12 mouse cellular contexts compared by ENCODE assay signal in the genomic region with DNA sequence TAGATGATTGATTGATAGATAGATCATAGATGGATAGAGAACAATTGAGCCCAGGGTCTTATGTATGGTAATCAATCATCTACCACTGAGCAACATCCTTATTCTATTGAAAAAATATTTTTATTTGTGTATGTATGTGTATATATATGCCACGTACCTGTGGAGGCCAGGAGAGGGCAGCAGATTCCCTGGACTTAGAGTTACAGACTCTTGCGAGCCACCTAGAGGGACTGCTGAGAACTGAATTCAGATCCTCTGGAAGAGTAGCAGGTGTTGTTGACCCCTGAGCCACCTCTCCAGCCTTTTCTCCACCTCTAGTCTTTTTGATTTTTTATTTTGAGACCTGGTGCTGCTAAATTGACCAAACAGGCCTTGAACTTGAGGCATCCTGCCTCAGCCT. TPM values are rescaled to one million over a fixed set of nuclear protein-coding genes. Genes with fewer than 3 reads are reported as not detected.
A peak's percentile ranks its signal among the peaks of the same experiment; 100 is the strongest.
DNase-seq lines count a peak whose midpoint lies in the region; TF ChIP-seq lines count a peak whose summit lies in the region.
"Had no signal": no experiment of that assay in that cellular context is flagged by ENCODE, and none has a peak within 500 bp of the region (broad histone marks: within the 10 kb centered on the region; RNA-seq: fewer than 3 reads in every experiment).

No protein-coding gene starts in this region.

- no peak for DNase-seq in gastrocnemius, adult 2 months
- DNase-seq in gastrocnemius, postnatal 25 days, result no peak
- DNase-seq in thymus, postnatal 0 days (ENCODE audit: low spot score), result peak; percentile 49
- DNase-seq in thymus, postnatal 36 days, result no peak
- no peak for DNase-seq in cerebellum, adult 9-11 months
- no peak for DNase-seq in cerebellum, adult 18-20 months
- DNase-seq in frontal cortex, postnatal 25 days (ENCODE audit: low spot score in 2 of 2), result no peak
- DNase-seq: spleen, adult 18-20 months had no signal

- no peak for TF ChIP-seq POLR2A in embryonic fibroblast, embryonic 13.5 days (IDR thresholded peaks at IDR 0.05; ENCODE audit: low read depth, low read length)

- no peak overlapping the region for H3K27ac ChIP-seq in gastrocnemius, adult 2 months
- no peak overlapping the region for H3K27ac ChIP-seq in embryonic fibroblast, embryonic 13.5 days (ENCODE audit: insufficient read depth, low read length)
- H3K27ac ChIP-seq: embryonic facial prominence, embryonic 12.5 days; heart, embryonic 15.5 days; midbrain, embryonic 13.5 days had no signal

- no peaks in the 10 kb centered on the region for H3K4me1 ChIP-seq in embryonic fibroblast, embryonic 13.5 days (ENCODE audit: control insufficient read depth, insufficient read depth, low read length)
- H3K4me1 ChIP-seq: embryonic facial prominence, embryonic 12.5 days; heart, embryonic 15.5 days; midbrain, embryonic 13.5 days had no signal

- intact Hi-C loops in gastrocnemius, adult 2 months (cut with DNase I), result no loop called here

- TF ChIP-seq CTCF in gastrocnemius, adult 2 months (IDR thresholded peaks at IDR 0.05), result peak; percentile 33
- peak; percentile 35; the same call in 1 of the 2 replicates for TF ChIP-seq CTCF in embryonic fibroblast, embryonic 13.5 days (IDR thresholded peaks at IDR 0.05; ENCODE audit: borderline replicate concordance, insufficient read depth, low read length)

- H3K4me3 ChIP-seq in gastrocnemius, adult 2 months, result no peak overlapping the region
- H3K4me3 ChIP-seq in embryonic fibroblast, embryonic 13.5 days (ENCODE audit: insufficient read depth, low read length), result no peak overlapping the region
- H3K4me3 ChIP-seq: embryonic facial prominence, embryonic 12.5 days; heart, embryonic 15.5 days; midbrain, embryonic 13.5 days had no signal

RNA-seq across cellular contexts. Expression of a gene that starts 32.8 kb away (rescaled TPM):
- 10 to 100 TPM in 1 of 2 experiments, 1 to 10 TPM in 1; 9.3 to 16.8 TPM for total RNA-seq in gastrocnemius, adult 2 months (2021)
- 10 to 100 TPM; 11.5 to 12.6 TPM for total RNA-seq in gastrocnemius, postnatal 25 days (2021)
- 7.7 and 10.0 TPM in 2 replicates for polyA plus RNA-seq in thymus, postnatal 0 days (2015; fragmentation: Nextera tagmentation; extraction: Ambion mirVana)
- polyA plus RNA-seq in embryonic fibroblast, embryonic 13.5 days (2011; ENCODE audit: insufficient read length, low read depth, missing spikeins), result 37.1 and 42.5 TPM in 2 replicates

RNA-seq across cellular contexts. Expression of a gene that starts 34.1 kb away (rescaled TPM):
- not detected for total RNA-seq in gastrocnemius, adult 2 months (2021)
- total RNA-seq in gastrocnemius, postnatal 25 days (2021), result not detected
- not detected in 2 replicates for polyA plus RNA-seq in thymus, postnatal 0 days (2015; fragmentation: Nextera tagmentation; extraction: Ambion mirVana)
- polyA plus RNA-seq in embryonic fibroblast, embryonic 13.5 days (2011; ENCODE audit: insufficient read length, low read depth, missing spikeins), result not detected in 2 replicates
- polyA plus RNA-seq: embryonic facial prominence, embryonic 12.5 days; heart, embryonic 15.5 days; midbrain, embryonic 13.5 days had no signal

RNA-seq across cellular contexts. Expression of a gene that starts 44.3 kb away (rescaled TPM):
- not detected for total RNA-seq in gastrocnemius, adult 2 months (2021)
- total RNA-seq in gastrocnemius, postnatal 25 days (2021), result not detected
- polyA plus RNA-seq in thymus, postnatal 0 days (2015; fragmentation: Nextera tagmentation; extraction: Ambion mirVana), result 0.22 TPM in 1 of 2 replicates, not detected in the other
- not detected in 2 replicates for polyA plus RNA-seq in embryonic fibroblast, embryonic 13.5 days (2011; ENCODE audit: insufficient read length, low read depth, missing spikeins)
- polyA plus RNA-seq: embryonic facial prominence, embryonic 12.5 days; heart, embryonic 15.5 days; midbrain, embryonic 13.5 days had no signal
